Mouse (Mus musculus): Measurements from ENCODE around the gene Phb.

DNA sequence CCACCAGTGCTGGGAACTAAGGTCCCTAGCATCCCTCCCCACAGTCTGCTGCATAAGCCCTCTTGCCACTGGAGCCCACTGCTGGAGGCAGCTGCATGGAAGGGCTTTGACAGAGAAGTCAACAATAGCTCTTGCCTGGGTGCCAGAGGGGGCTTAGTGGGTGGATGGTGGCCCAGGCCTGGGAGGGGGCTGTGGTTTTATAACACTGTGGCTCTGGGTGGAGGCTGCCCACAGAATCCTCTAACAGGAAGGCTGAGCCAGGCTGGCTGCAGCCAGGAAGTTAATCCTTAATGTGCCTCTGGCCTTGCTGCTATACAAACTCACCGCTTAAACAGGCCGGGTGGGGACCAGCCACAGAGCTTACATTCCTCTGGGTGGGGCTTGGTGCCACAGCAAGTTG is 31.7 kb upstream of the Phb start:
- TF ChIP-seq POLR2A (IDR thresholded peaks at IDR 0.05; ENCODE audit: borderline replicate concordance, extremely low read depth, low read depth, low read length) (no peak), CTCF (IDR thresholded peaks at IDR 0.05; ENCODE audit: insufficient read depth, low read length) (no peak)

Measured in lung, adult 2 months (tissue).